Mouse (Mus musculus) liver, adult (tissue): ENCODE results near the gene Nars2.
A peak's percentile ranks its signal among the peaks of the same experiment; 100 is the strongest.

Source experiments
- GATA4 ChIP-seq: IDR thresholded peaks from 2 replicates; pipeline ENCODE4 v1.6.1; 2014; ENCODE audit warnings: mild to moderate bottlenecking, low read length; ENCODE audit not compliant: insufficient replicate concordance

Nars2 gene

GRCm38 (mm10) chr7:97080621-97081241, 129.4 kb downstream of the Nars2 start:
- TF ChIP-seq GATA4, result no peak

GRCm38 (mm10) chr7:97081242-97081958, 130.1 kb downstream of the Nars2 start, which contains the start of gene Gab2:
Gene Gab2, plus strand, starts transcription at chr7:97081586.
- no peak for TF ChIP-seq GATA4

- TF ChIP-seq GATA4, result no peak
Measured at GRCm38 (mm10) chr7:97081959-97082218, 130.6 kb downstream of the Nars2 start.

GRCm38 (mm10) chr7:97082219-97083101, 131.2 kb downstream of the Nars2 start:
- TF ChIP-seq GATA4, result peak; percentile 40; the same call in 1 of the 2 replicates

GRCm38 (mm10) chr7:97083579-97083978, 132.3 kb downstream of the Nars2 start:
- no peak for TF ChIP-seq GATA4

- TF ChIP-seq GATA4, result no peak
Measured at GRCm38 (mm10) chr7:97084181-97084580, 132.9 kb downstream of the Nars2 start.

- no peak for TF ChIP-seq GATA4
Measured at GRCm38 (mm10) chr7:97085291-97085690, 134.0 kb downstream of the Nars2 start.

GRCm38 (mm10) chr7:97094241-97094640, 142.9 kb downstream of the Nars2 start:
- no peak for TF ChIP-seq GATA4

- no peak for TF ChIP-seq GATA4
Measured at GRCm38 (mm10) chr7:97108119-97108518, 156.8 kb downstream of the Nars2 start.
